Mouse (Mus musculus): ENCODE results near the gene Abhd10. TPM values are rescaled to one million over a fixed set of nuclear protein-coding genes. Genes with fewer than 3 reads are reported as not detected.

The Abhd10 gene
- polyA plus RNA-seq, 1 experiment: not detected

GRCm38 (mm10) chr16:45767434-45767833, 24.7 kb upstream of the Abhd10 start:
- no peak overlapping the region for H3K4me3 ChIP-seq (ENCODE audit: insufficient read depth, low read depth, low read length)
- no peak overlapping the region for H3K27ac ChIP-seq (ENCODE audit: insufficient read depth, low read depth, low read length)
- TF ChIP-seq POLR2A (IDR thresholded peaks at IDR 0.05; ENCODE audit: insufficient read depth, low read depth, low read length) (no peak), CTCF (IDR thresholded peaks at IDR 0.05; ENCODE audit: insufficient read depth, low read depth, low read length) (no peak)
- H3K4me1 ChIP-seq (ENCODE audit: control insufficient read depth, insufficient read depth, low read length): no peaks in the 10 kb centered on the region
- WGBS: 46% methylated on average over 4 of the region's 4 CpGs

GRCm38 (mm10) chr16:45765801-45766494, 23.2 kb upstream of the Abhd10 start:
- H3K27ac ChIP-seq (ENCODE audit: insufficient read depth, low read depth, low read length): no peak overlapping the region
- TF ChIP-seq CTCF (IDR thresholded peaks at IDR 0.05; ENCODE audit: insufficient read depth, low read depth, low read length) (no peak), POLR2A (IDR thresholded peaks at IDR 0.05; ENCODE audit: insufficient read depth, low read depth, low read length) (no peak)
- no peak overlapping the region for H3K4me3 ChIP-seq (ENCODE audit: insufficient read depth, low read depth, low read length)
- WGBS: 83% methylated on average over 7 of the region's 7 CpGs
- no peaks in the 10 kb centered on the region for H3K4me1 ChIP-seq (ENCODE audit: control insufficient read depth, insufficient read depth, low read length)

GRCm38 (mm10) chr16:45765102-45765501, 22.3 kb upstream of the Abhd10 start:
- no peaks in the 10 kb centered on the region for H3K4me1 ChIP-seq (ENCODE audit: control insufficient read depth, insufficient read depth, low read length)
- no peak for TF ChIP-seq POLR2A (IDR thresholded peaks at IDR 0.05; ENCODE audit: insufficient read depth, low read depth, low read length)
- TF ChIP-seq CTCF (IDR thresholded peaks at IDR 0.05; ENCODE audit: insufficient read depth, low read depth, low read length): no peak
- 94% methylated on average over 3 of the region's 3 CpGs for WGBS

GRCm38 (mm10) chr16:45762859-45763505, 20.2 kb upstream of the Abhd10 start:
- Histone ChIP-seq H3K4me1 (ENCODE audit: control insufficient read depth, insufficient read depth, low read length) (no peaks in the 10 kb centered on the region), H3K27ac (ENCODE audit: insufficient read depth, low read depth, low read length) (no peak overlapping the region), H3K4me3 (ENCODE audit: insufficient read depth, low read depth, low read length) (no peak overlapping the region)
- TF ChIP-seq CTCF (IDR thresholded peaks at IDR 0.05; ENCODE audit: insufficient read depth, low read depth, low read length) (no peak), POLR2A (IDR thresholded peaks at IDR 0.05; ENCODE audit: insufficient read depth, low read depth, low read length) (no peak)
- WGBS: 89% methylated on average over 13 of the region's 13 CpGs

More at GRCm38 (mm10) chr16:45765102-45765501, 22.3 kb upstream of the Abhd10 start:
- Histone ChIP-seq H3K27ac (ENCODE audit: insufficient read depth, low read depth, low read length) (no peak overlapping the region), H3K4me3 (ENCODE audit: insufficient read depth, low read depth, low read length) (no peak overlapping the region)

- Histone ChIP-seq H3K4me3 (ENCODE audit: insufficient read depth, low read depth, low read length) (no peak overlapping the region), H3K4me1 (ENCODE audit: control insufficient read depth, insufficient read depth, low read length) (no peaks in the 10 kb centered on the region), H3K27ac (ENCODE audit: insufficient read depth, low read depth, low read length) (no peak overlapping the region)
- TF ChIP-seq CTCF (IDR thresholded peaks at IDR 0.05; ENCODE audit: insufficient read depth, low read depth, low read length) (no peak), POLR2A (IDR thresholded peaks at IDR 0.05; ENCODE audit: insufficient read depth, low read depth, low read length) (no peak)
- 89% methylated on average over 1 of the region's 1 CpGs for WGBS
These were observed 18.7 kb upstream of the Abhd10 start for GRCm38 (mm10) chr16:45761425-45761824.

- no peak overlapping the region for H3K4me3 ChIP-seq (ENCODE audit: insufficient read depth, low read depth, low read length)
- H3K27ac ChIP-seq (ENCODE audit: insufficient read depth, low read depth, low read length): no peak overlapping the region
- no peaks in the 10 kb centered on the region for H3K4me1 ChIP-seq (ENCODE audit: control insufficient read depth, insufficient read depth, low read length)
- TF ChIP-seq CTCF (IDR thresholded peaks at IDR 0.05; ENCODE audit: insufficient read depth, low read depth, low read length) (no peak), POLR2A (IDR thresholded peaks at IDR 0.05; ENCODE audit: insufficient read depth, low read depth, low read length) (no peak)
- 84% methylated on average over 9 of the region's 9 CpGs for WGBS
These were observed 16.0 kb upstream of the Abhd10 start for GRCm38 (mm10) chr16:45758726-45759269.

- no peaks in the 10 kb centered on the region for H3K4me1 ChIP-seq (ENCODE audit: control insufficient read depth, insufficient read depth, low read length)
- WGBS: 77% methylated on average over 12 of the region's 12 CpGs
- no peak for TF ChIP-seq POLR2A (IDR thresholded peaks at IDR 0.05; ENCODE audit: insufficient read depth, low read depth, low read length)
- no peak for TF ChIP-seq CTCF (IDR thresholded peaks at IDR 0.05; ENCODE audit: insufficient read depth, low read depth, low read length)
- H3K27ac ChIP-seq (ENCODE audit: insufficient read depth, low read depth, low read length): no peak overlapping the region
- H3K4me3 ChIP-seq (ENCODE audit: insufficient read depth, low read depth, low read length): no peak overlapping the region
These were observed 14.8 kb upstream of the Abhd10 start for GRCm38 (mm10) chr16:45757421-45758078.

- Histone ChIP-seq H3K27ac (ENCODE audit: insufficient read depth, low read depth, low read length) (no peak overlapping the region), H3K4me3 (ENCODE audit: insufficient read depth, low read depth, low read length) (no peak overlapping the region), H3K4me1 (ENCODE audit: control insufficient read depth, insufficient read depth, low read length) (no peaks in the 10 kb centered on the region)
- WGBS: 9% methylated on average over 9 of the region's 9 CpGs
- TF ChIP-seq POLR2A (IDR thresholded peaks at IDR 0.05; ENCODE audit: insufficient read depth, low read depth, low read length) (no peak), CTCF (IDR thresholded peaks at IDR 0.05; ENCODE audit: insufficient read depth, low read depth, low read length) (no peak)
These were observed 14.1 kb upstream of the Abhd10 start for GRCm38 (mm10) chr16:45756855-45757254.
